Mouse (Mus musculus) G1E (cell line): ENCODE data around the gene Otoa.

Experiments used
- CTCF ChIP-seq: IDR thresholded peaks from 2 replicates; pipeline ENCODE4 v1.5.1; 2012; ENCODE audit warnings: low read depth, low read length, inconsistent platforms, mixed read lengths
- GATA1 ChIP-seq: IDR thresholded peaks from 2 replicates; pipeline ENCODE4 v1.6.1; 2012; ENCODE audit warnings: borderline replicate concordance, low read length, inconsistent platforms, mixed read lengths
- GATA2 ChIP-seq: IDR thresholded peaks from 2 replicates; pipeline ENCODE4 v1.6.1; 2012; ENCODE audit warnings: low read depth, low read length, inconsistent platforms, borderline replicate concordance
- POLR2AphosphoS5 ChIP-seq: IDR thresholded peaks from 2 replicates; pipeline ENCODE4 v1.6.1; 2012; ENCODE audit warnings: low read depth, low read length, inconsistent platforms; ENCODE audit not compliant: insufficient replicate concordance
- TAL1 ChIP-seq: conservative IDR thresholded peaks from 2 replicates; pipeline ENCODE4 v1.6.1; 2012; ENCODE audit warnings: low read depth, low read length, inconsistent platforms, mixed read lengths

GRCm38 (mm10) chr7:121165616-121166015 is 84.2 kb downstream of the Otoa start:
- TF ChIP-seq CTCF (no peak), GATA1 (no peak), POLR2AphosphoS5 (no peak), TAL1 (no peak), GATA2 (no peak)
